Mouse (Mus musculus) testis, adult 2 months (tissue): Measurements from ENCODE around the gene Tmem41b. TPM values are rescaled to one million over a fixed set of nuclear protein-coding genes. Genes with fewer than 3 reads are reported as not detected.

ENCODE experiments used
- H3K27ac ChIP-seq: fragments of 200-500 bp; 2 replicates; pipeline ENCODE4 v1.5.1; 2012; ENCODE audit warnings: low read depth, low read length; ENCODE audit not compliant: control insufficient read depth, insufficient read depth
- H3K27me3 ChIP-seq: fragments of 200-500 bp; 2 replicates; pipeline ENCODE4 v1.6.1; 2012; ENCODE audit warnings: mild to moderate bottlenecking, low read length, moderate library complexity; ENCODE audit not compliant: control insufficient read depth, insufficient read depth
- H3K36me3 ChIP-seq: fragments of 200-500 bp; 2 replicates; pipeline ENCODE4 v1.6.1; 2012; ENCODE audit warnings: mild to moderate bottlenecking, low read length; ENCODE audit not compliant: control insufficient read depth, insufficient read depth
- H3K4me1 ChIP-seq: fragments of 200-500 bp; 2 replicates; pipeline ENCODE4 v1.6.1; 2012; ENCODE audit warnings: low read length; ENCODE audit not compliant: control insufficient read depth, insufficient read depth
- H3K4me3 ChIP-seq: fragments of 200-500 bp; 2 replicates; pipeline ENCODE4 v1.5.1; 2012; ENCODE audit warnings: low read depth, mild to moderate bottlenecking, low read length, moderate library complexity, mixed read lengths; ENCODE audit not compliant: control insufficient read depth
- CTCF ChIP-seq: fragments of 200-500 bp; IDR thresholded peaks from 2 replicates; pipeline ENCODE4 v1.5.1; 2012; ENCODE audit warnings: low read depth, mild to moderate bottlenecking, inconsistent platforms, low read length, moderate library complexity; ENCODE audit not compliant: control insufficient read depth, insufficient read depth, insufficient replicate concordance
- POLR2A ChIP-seq: fragments of 200-500 bp; IDR thresholded peaks from 2 replicates; pipeline ENCODE4 v1.6.1; 2012; ENCODE audit warnings: low read depth, mild to moderate bottlenecking, inconsistent platforms, low read length, moderate library complexity; ENCODE audit not compliant: control insufficient read depth
- polyA plus RNA-seq: library from polyadenylated mRNA; depleted of rRNA; stranded (reverse); fragments of >200 nt; gene quantifications from 2 replicates; pipeline ENCODE4 v1.2.3, GENCODE M21; 2012

Gene Tmem41b
- polyA plus RNA-seq, 1 experiment = 54.8 TPM

GRCm38 (mm10) chr7:109975966-109976715 lies 10.6 kb downstream of the Tmem41b start:
- H3K4me1 ChIP-seq = no peaks in the 10 kb centered on the region
- H3K27ac ChIP-seq = no peak overlapping the region
- no peak overlapping the region for H3K4me3 ChIP-seq
- H3K27me3 ChIP-seq = no peaks in the 10 kb centered on the region
- TF ChIP-seq POLR2A (no peak), CTCF (no peak)
- no peaks in the 10 kb centered on the region; the same call in none of the 2 replicates for H3K36me3 ChIP-seq

- H3K36me3 ChIP-seq = no peaks in the 10 kb centered on the region
- no peak overlapping the region for H3K4me3 ChIP-seq
- no peak overlapping the region for H3K27ac ChIP-seq
- H3K27me3 ChIP-seq = no peaks in the 10 kb centered on the region
- no peaks in the 10 kb centered on the region for H3K4me1 ChIP-seq
- no peak for TF ChIP-seq CTCF
- no peak for TF ChIP-seq POLR2A
Measured at GRCm38 (mm10) chr7:109969542-109969941, 17.2 kb downstream of the Tmem41b start.

DNA sequence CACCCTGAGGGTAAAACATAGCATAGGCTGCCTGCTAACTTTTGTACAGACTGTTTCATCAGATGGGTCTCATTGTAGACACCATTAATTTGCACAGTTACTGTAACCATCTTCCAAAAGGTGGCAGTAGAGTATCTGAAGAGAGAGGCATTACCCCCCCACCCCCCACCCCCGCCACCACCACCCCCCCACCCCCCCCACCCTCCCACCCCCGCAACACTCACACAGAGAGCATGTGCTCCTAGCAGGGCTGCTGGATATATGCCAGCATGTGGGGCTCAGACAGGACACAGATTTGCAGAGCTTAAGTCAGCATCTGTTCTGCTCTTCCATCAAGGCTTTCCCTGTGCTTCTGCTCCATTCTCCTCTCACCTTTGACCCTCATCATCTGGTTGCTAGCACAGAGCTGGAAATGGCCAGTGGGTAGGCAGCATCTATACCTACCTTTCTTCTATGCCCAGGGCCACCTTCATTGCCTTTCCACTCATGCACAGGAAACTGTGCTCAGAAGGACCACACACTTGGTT lies 17.7 kb downstream of the Tmem41b start:
- Histone ChIP-seq H3K4me3 (no peak overlapping the region), H3K4me1 (no peaks in the 10 kb centered on the region), H3K36me3 (no peaks in the 10 kb centered on the region), H3K27ac (no peak overlapping the region), H3K27me3 (no peaks in the 10 kb centered on the region)
- TF ChIP-seq POLR2A (no peak), CTCF (no peak)

DNA sequence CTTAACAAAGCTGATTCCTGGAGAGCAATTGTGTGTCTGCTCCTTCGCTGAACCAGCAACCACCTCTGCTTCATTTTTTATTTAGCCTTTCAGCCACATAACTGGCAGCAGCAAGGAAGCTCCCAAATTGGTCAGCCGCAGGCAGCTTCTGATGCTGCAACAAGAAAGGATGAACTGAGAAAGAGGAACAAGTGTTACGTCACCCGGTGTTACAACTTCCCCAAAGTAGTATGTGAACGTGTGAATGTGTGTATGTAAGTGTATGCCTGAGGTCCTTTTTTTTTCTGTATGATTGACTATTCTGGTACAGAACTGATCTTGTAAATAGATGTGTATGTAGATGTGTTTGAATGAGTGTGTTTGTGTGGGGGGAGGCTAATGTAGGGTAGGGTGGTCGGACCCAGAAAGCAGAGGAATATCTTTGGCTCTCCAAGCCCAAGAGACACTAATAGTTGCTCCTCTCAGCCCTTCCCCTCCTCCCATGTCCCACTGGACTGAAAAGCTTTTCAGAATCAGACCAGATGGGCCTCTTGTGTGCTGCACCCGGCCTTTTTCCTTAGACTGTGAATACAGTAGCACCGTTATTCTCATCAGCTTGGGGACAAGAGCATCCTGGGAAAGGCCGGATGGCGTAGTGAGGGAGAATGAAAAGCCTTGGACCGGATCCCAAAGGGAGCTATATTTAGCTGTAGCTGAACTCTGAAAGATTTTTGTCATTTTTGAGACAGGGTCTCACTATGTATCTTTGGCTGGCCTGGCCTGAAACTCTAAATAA lies 18.7 kb downstream of the Tmem41b start:
- Histone ChIP-seq H3K36me3 (no peaks in the 10 kb centered on the region), H3K4me3 (no peak overlapping the region), H3K27ac (no peak overlapping the region)

DNA sequence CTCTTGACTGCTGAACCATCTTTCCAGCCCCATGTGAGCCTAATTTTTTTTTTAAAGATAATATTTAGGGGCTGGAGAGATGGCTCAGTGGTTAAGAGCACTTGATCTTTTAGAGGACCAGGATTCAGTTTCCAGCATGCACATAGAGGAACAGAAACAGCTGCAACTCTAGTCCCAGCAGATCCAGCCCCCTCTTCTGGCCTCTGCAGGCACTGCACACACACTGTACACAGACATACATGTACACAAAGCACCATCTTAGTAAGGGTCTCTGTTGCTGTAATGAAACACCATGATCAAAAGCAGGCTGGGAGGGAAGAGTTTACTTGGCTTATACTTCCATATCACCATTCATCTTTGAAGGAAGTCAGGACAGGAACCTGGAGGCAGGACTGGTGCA lies 21.1 kb downstream of the Tmem41b start:
- Histone ChIP-seq H3K4me1 (peaks cover 2% of the 10 kb centered on the region), H3K4me3 (no peak overlapping the region), H3K36me3 (no peaks in the 10 kb centered on the region), H3K27me3 (no peaks in the 10 kb centered on the region), H3K27ac (no peak overlapping the region)
- peak; percentile 14; the same call in 1 of the 2 replicates for TF ChIP-seq CTCF
- TF ChIP-seq POLR2A = no peak

More for the DNA sequence above, 18.7 kb downstream of the Tmem41b start:
- TF ChIP-seq POLR2A (no peak), CTCF (no peak)
- Histone ChIP-seq H3K4me1 (no peaks in the 10 kb centered on the region), H3K27me3 (no peaks in the 10 kb centered on the region)

- Histone ChIP-seq H3K27ac (no peak overlapping the region), H3K4me3 (no peak overlapping the region), H3K36me3 (no peaks in the 10 kb centered on the region), H3K27me3 (no peaks in the 10 kb centered on the region), H3K4me1 (peaks cover 5% of the 10 kb centered on the region)
- no peak for TF ChIP-seq CTCF
- no peak for TF ChIP-seq POLR2A
Measured at GRCm38 (mm10) chr7:109963707-109964106, 23.0 kb downstream of the Tmem41b start.

- H3K36me3 ChIP-seq = no peaks in the 10 kb centered on the region
- H3K27ac ChIP-seq = no peak overlapping the region
- TF ChIP-seq POLR2A = no peak
- no peak for TF ChIP-seq CTCF
- H3K4me1 ChIP-seq = peaks cover 8% of the 10 kb centered on the region
- no peaks in the 10 kb centered on the region for H3K27me3 ChIP-seq
- no peak overlapping the region for H3K4me3 ChIP-seq
Measured at GRCm38 (mm10) chr7:109962596-109962995, 24.1 kb downstream of the Tmem41b start.
